Mouse (Mus musculus) midbrain, postnatal 0 days (tissue): ENCODE results near the gene Amer2. TPM values are rescaled to one million over a fixed set of nuclear protein-coding genes. Genes with fewer than 3 reads are reported as not detected.
A peak's percentile ranks its signal among the peaks of the same experiment; 100 is the strongest.

ENCODE experiments used
- ATAC-seq: fragments of 200-750 bp; cut with Nextera tagmentation; 2 replicates; pipeline ENCODE4 v1.8.0; 2017; ENCODE audit warnings: moderate number of reproducible peaks, mild to moderate bottlenecking, moderate TSS enrichment, moderate library complexity; ENCODE audit not compliant: low FRiP score
- DNase-seq: peaks from one replicate; pipeline ENCODE4 v3.0.0-alpha.2; 2015; ENCODE audit warnings: low spot score
- H3K27ac ChIP-seq: fragments of 300-500 bp; sonication (generic); 2 replicates; pipeline ENCODE4 v1.5.1; 2014; ENCODE audit warnings: low read depth, mild to moderate bottlenecking, low read length, mixed read lengths
- H3K27me3 ChIP-seq: fragments of 300-500 bp; sonication (generic); 2 replicates; pipeline ENCODE4 v1.6.1; 2014; ENCODE audit warnings: low read length, control low read depth, mixed read lengths; ENCODE audit not compliant: insufficient read depth
- H3K36me3 ChIP-seq: fragments of 300-500 bp; sonication (generic); 2 replicates; pipeline ENCODE4 v1.6.1; 2014; ENCODE audit warnings: low read length, control low read depth, mixed read lengths; ENCODE audit not compliant: insufficient read depth
- H3K4me1 ChIP-seq: fragments of 300-500 bp; sonication (generic); 2 replicates; pipeline ENCODE4 v1.6.1; 2014; ENCODE audit warnings: mild to moderate bottlenecking, control low read depth, antibody characterized with exemption, low read length, mixed read lengths; ENCODE audit not compliant: insufficient read depth
- H3K4me2 ChIP-seq: fragments of 300-500 bp; sonication (generic); 2 replicates; pipeline ENCODE4 v1.6.1; 2014; ENCODE audit warnings: low read depth, mild to moderate bottlenecking, low read length, mixed read lengths; ENCODE audit not compliant: poor library complexity, severe bottlenecking
- H3K4me3 ChIP-seq: fragments of 300-500 bp; sonication (generic); 2 replicates; pipeline ENCODE4 v1.5.1; 2014; ENCODE audit warnings: low read depth, mild to moderate bottlenecking, low read length, moderate library complexity
- H3K9ac ChIP-seq: fragments of 300-500 bp; sonication (generic); replicated peaks from 2 replicates; pipeline ENCODE4 v1.6.1; 2014; ENCODE audit warnings: mild to moderate bottlenecking, low read length, moderate library complexity, mixed read lengths; ENCODE audit not compliant: poor library complexity, severe bottlenecking
- H3K9me3 ChIP-seq: fragments of 300-500 bp; sonication (generic); 2 replicates; pipeline ENCODE4 v1.6.1; 2016; ENCODE audit warnings: low read length, control low read depth
- CTCF ChIP-seq: IDR thresholded peaks from 2 replicates; pipeline ENCODE4 v1.5.1; 2016; ENCODE audit warnings: antibody characterized with exemption, mild to moderate bottlenecking
- WGBS: fragments of 180-500 bp; shearing (Covaris S2); extraction: QIAGEN DNeasy Blood & Tissue Kit; methylation state at CpG from one replicate; pipeline ENCODE4 v1.1.7; 2014; 5-methylcytosine and 5-hydroxymethylcytosine counted together
- polyA plus RNA-seq: library from polyadenylated mRNA; unstranded; fragments of >200 nt; fragmentation: Nextera tagmentation; extraction: Ambion mirVana; gene quantifications from 2 replicates; pipeline ENCODE4 v1.2.1, GENCODE M21; 2015
- total RNA-seq: library from RNA; depleted of rRNA; stranded (reverse); fragments of >200 nt; gene quantifications from 2 replicates; pipeline ENCODE4 v1.2.3, GENCODE M21; 2014

Amer2 gene
- total and polyA plus RNA-seq, 2 experiments from 2014 or later: 18.3 to 28.3 TPM

- Histone ChIP-seq H3K27me3 (no peaks in the 10 kb centered on the region), H3K4me3 (0 out of 2 replicates have a peak overlapping the region, but pooled peaks have one; percentile 3), H3K36me3 (no peaks in the 10 kb centered on the region; the same call in 1 of the 2 replicates), H3K4me2 (peak overlapping the region; percentile 71), H3K9me3 (no peaks in the 10 kb centered on the region), H3K4me1 (peaks cover 34% of the 10 kb centered on the region), H3K9ac (no peak overlapping the region), H3K27ac (no peak overlapping the region)
- peak; percentile 58 for DNase-seq
- no peak for TF ChIP-seq CTCF
- no peak for ATAC-seq
- 61% methylated on average over 7 of the region's 7 CpGs for WGBS
Observed at GRCm38 (mm10) chr14:60383816-60384215, 10.8 kb downstream of the Amer2 start.

GRCm38 (mm10) chr14:60384269-60384668 lies 11.2 kb downstream of the Amer2 start:
- no peaks in the 10 kb centered on the region for H3K27me3 ChIP-seq
- H3K27ac ChIP-seq: no peak overlapping the region
- H3K36me3 ChIP-seq: no peaks in the 10 kb centered on the region; the same call in 1 of the 2 replicates
- ATAC-seq: no peak
- WGBS: 79% methylated on average over 7 of the region's 7 CpGs
- H3K4me2 ChIP-seq: peak overlapping the region; percentile 71
- DNase-seq: no peak
- H3K9ac ChIP-seq: no peak overlapping the region
- no peak for TF ChIP-seq CTCF
- no peaks in the 10 kb centered on the region for H3K9me3 ChIP-seq
- H3K4me3 ChIP-seq: no peak overlapping the region
- peaks cover 34% of the 10 kb centered on the region for H3K4me1 ChIP-seq

- TF ChIP-seq CTCF: no peak
- no peak overlapping the region for H3K4me3 ChIP-seq
Observed at GRCm38 (mm10) chr14:60385079-60385643, 12.1 kb downstream of the Amer2 start.

GRCm38 (mm10) chr14:60386591-60387501 lies 13.8 kb downstream of the Amer2 start:
- no peaks in the 10 kb centered on the region for H3K9me3 ChIP-seq
- peaks cover 19% of the 10 kb centered on the region for H3K4me1 ChIP-seq
- H3K36me3 ChIP-seq: no peaks in the 10 kb centered on the region; the same call in 1 of the 2 replicates
- WGBS: 79% methylated on average over 6 of the region's 6 CpGs
- H3K4me3 ChIP-seq: no peak overlapping the region
- ATAC-seq (no peak), DNase-seq (no peak)
- no peak overlapping the region for H3K9ac ChIP-seq
- no peak overlapping the region for H3K4me2 ChIP-seq
- no peaks in the 10 kb centered on the region for H3K27me3 ChIP-seq
- H3K27ac ChIP-seq: no peak overlapping the region
- no peak for TF ChIP-seq CTCF

More at GRCm38 (mm10) chr14:60385079-60385643, 12.1 kb downstream of the Amer2 start:
- DNase-seq: no peak
- Histone ChIP-seq H3K27me3 (no peaks in the 10 kb centered on the region), H3K27ac (no peak overlapping the region), H3K4me1 (peaks cover 25% of the 10 kb centered on the region), H3K9ac (no peak overlapping the region), H3K36me3 (no peaks in the 10 kb centered on the region; the same call in 1 of the 2 replicates), H3K4me2 (peak overlapping the region; percentile 71), H3K9me3 (no peaks in the 10 kb centered on the region)
- 13% methylated on average over 6 of the region's 6 CpGs for WGBS
- peak; percentile 29 for ATAC-seq

GRCm38 (mm10) chr14:60388332-60388731 lies 15.3 kb downstream of the Amer2 start:
- no peak for ATAC-seq
- Histone ChIP-seq H3K4me2 (no peak overlapping the region), H3K27ac (no peak overlapping the region), H3K4me1 (peaks cover 19% of the 10 kb centered on the region), H3K9ac (no peak overlapping the region), H3K36me3 (no peaks in the 10 kb centered on the region; the same call in 1 of the 2 replicates), H3K27me3 (no peaks in the 10 kb centered on the region), H3K4me3 (no peak overlapping the region), H3K9me3 (no peaks in the 10 kb centered on the region)
- WGBS: 87% methylated on average over 2 of the region's 2 CpGs
- no peak for DNase-seq
- TF ChIP-seq CTCF: no peak

GRCm38 (mm10) chr14:60392202-60392601 lies 19.1 kb downstream of the Amer2 start:
- no peak overlapping the region for H3K4me2 ChIP-seq
- H3K27me3 ChIP-seq: no peaks in the 10 kb centered on the region
- H3K9me3 ChIP-seq: no peaks in the 10 kb centered on the region
- H3K4me1 ChIP-seq: no peaks in the 10 kb centered on the region
- H3K4me3 ChIP-seq: no peak overlapping the region
- DNase-seq (no peak), ATAC-seq (no peak)
- WGBS: 63% methylated on average over 2 of the region's 2 CpGs
- no peaks in the 10 kb centered on the region for H3K36me3 ChIP-seq
- no peak for TF ChIP-seq CTCF
- no peak overlapping the region for H3K9ac ChIP-seq
- H3K27ac ChIP-seq: no peak overlapping the region
